Mouse (Mus musculus) E14TG2a.4 (cell line): ENCODE results near the gene Cdh12.

ENCODE experiments used
- CTCF ChIP-seq: conservative IDR thresholded peaks from 2 replicates; pipeline ENCODE4 v1.5.1; 2014; ENCODE audit warnings: low read length
- NANOG ChIP-seq: IDR thresholded peaks from 2 replicates; pipeline ENCODE4 v1.6.1; 2014; ENCODE audit warnings: borderline replicate concordance, low read length, mixed read lengths

DNA sequence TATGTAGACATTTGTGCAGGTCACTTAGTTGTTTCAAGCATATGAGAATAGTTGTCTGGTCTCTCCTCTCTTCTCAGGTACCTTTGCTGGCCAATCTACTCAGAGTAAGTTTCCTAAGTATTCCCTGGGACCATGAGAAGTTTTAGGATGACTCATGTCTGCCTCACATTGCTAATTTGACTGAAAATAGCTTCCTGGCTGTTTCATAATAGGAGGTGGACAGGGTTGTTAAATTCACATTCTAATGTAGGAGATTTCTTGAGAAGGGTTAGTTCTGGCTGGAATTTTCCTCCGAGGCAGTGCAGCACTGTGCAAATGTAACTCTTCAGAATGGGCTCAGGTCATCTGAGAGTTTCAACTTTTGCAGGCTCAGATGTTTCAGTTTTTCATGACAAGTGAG is 423.5 kb downstream of the Cdh12 start:
- TF ChIP-seq CTCF (no peak), NANOG (no peak)
